Mouse (Mus musculus): ENCODE results near the gene Tex14.
"Not testable (repeated sequence)": the region's sequence is repeated elsewhere in the genome, so short reads cannot be mapped to it uniquely, and the experiment has no call there.

Tex14 gene

GRCm38 (mm10) chr11:87448476-87449199 is 43.8 kb downstream of the Tex14 start:
- peak; percentile 78 for DNase-seq (ENCODE audit: low spot score)

GRCm38 (mm10) chr11:87449200-87449547 is 44.3 kb downstream of the Tex14 start:
- DNase-seq (ENCODE audit: low spot score), result no peak

- DNase-seq (ENCODE audit: low spot score), result not testable (repeated sequence)
Observed at GRCm38 (mm10) chr11:87449847-87450246, 45.0 kb downstream of the Tex14 start.

GRCm38 (mm10) chr11:87452779-87453178 is 47.9 kb downstream of the Tex14 start:
- DNase-seq (ENCODE audit: low spot score), result not testable (repeated sequence)

- no peak for DNase-seq (ENCODE audit: low spot score)
Observed at GRCm38 (mm10) chr11:87453216-87454034, 48.6 kb downstream of the Tex14 start.

GRCm38 (mm10) chr11:87454035-87454690 is 49.3 kb downstream of the Tex14 start:
- DNase-seq (ENCODE audit: low spot score), result no peak

- no peak for DNase-seq (ENCODE audit: low spot score)
Observed at GRCm38 (mm10) chr11:87455573-87455972, 50.7 kb downstream of the Tex14 start.

GRCm38 (mm10) chr11:87455984-87456383 is 51.1 kb downstream of the Tex14 start:
- DNase-seq (ENCODE audit: low spot score), result no peak

GRCm38 (mm10) chr11:87460566-87460965 is 55.7 kb downstream of the Tex14 start:
- DNase-seq (ENCODE audit: low spot score), result no peak

GRCm38 (mm10) chr11:87461780-87462460 is 57.1 kb downstream of the Tex14 start:
- peak; percentile 56 for DNase-seq (ENCODE audit: low spot score)

GRCm38 (mm10) chr11:87462461-87463242 is 57.8 kb downstream of the Tex14 start:
- DNase-seq (ENCODE audit: low spot score), result peak; percentile 67

- no peak for DNase-seq (ENCODE audit: low spot score)
Observed at GRCm38 (mm10) chr11:87463243-87463540, 58.3 kb downstream of the Tex14 start.

- DNase-seq (ENCODE audit: low spot score), result not testable (repeated sequence)
Observed at GRCm38 (mm10) chr11:87463792-87464430, 59.0 kb downstream of the Tex14 start.

- DNase-seq (ENCODE audit: low spot score), result peak; percentile 49
Observed at GRCm38 (mm10) chr11:87465990-87466593, 61.2 kb downstream of the Tex14 start.

- no peak for DNase-seq (ENCODE audit: low spot score)
Observed at GRCm38 (mm10) chr11:87467491-87468277, 62.8 kb downstream of the Tex14 start.

- DNase-seq (ENCODE audit: low spot score), result no peak
Observed at GRCm38 (mm10) chr11:87468278-87468655, 63.4 kb downstream of the Tex14 start.

GRCm38 (mm10) chr11:87468706-87469315 is 63.9 kb downstream of the Tex14 start:
- no peak for DNase-seq (ENCODE audit: low spot score)

- peak; percentile 59 for DNase-seq (ENCODE audit: low spot score)
Observed at GRCm38 (mm10) chr11:87470807-87471698, 66.2 kb downstream of the Tex14 start.

GRCm38 (mm10) chr11:87471699-87471997 is 66.8 kb downstream of the Tex14 start:
- not testable (repeated sequence) for DNase-seq (ENCODE audit: low spot score)

All from c-Kit-positive CD71-positive TER-119-positive erythroid progenitor cells, embryonic 14.5 days (primary cell).